Mouse (Mus musculus) kidney, adult 9 months (tissue): ENCODE measurements at regions not wholly inside any gene's neighbourhood (a gene's known extent, or its start where the extent isn't known, plus 50 kb on each side); places are given as distances from the start of the nearest gene placed in this dataset.
A peak's percentile ranks its signal among the peaks of the same experiment; 100 is the strongest.

Experiments
- DNase-seq: peaks from one replicate; pipeline ENCODE4 v3.0.0; 2022

GRCm38 (mm10) chr1:78050231-78050630 is 146.7 kb downstream of the Pax3 start:
- DNase-seq: no peak

- DNase-seq: no peak
Measured at GRCm38 (mm10) chr1:78032336-78032735, 164.6 kb downstream of the Pax3 start.

GRCm38 (mm10) chr1:78021766-78022165 is 175.2 kb downstream of the Pax3 start:
- no peak for DNase-seq

GRCm38 (mm10) chr1:78021014-78021413 is 175.9 kb downstream of the Pax3 start:
- no peak for DNase-seq

GRCm38 (mm10) chr1:78017949-78018617 is 178.9 kb downstream of the Pax3 start:
- no peak for DNase-seq

- no peak for DNase-seq
Measured at GRCm38 (mm10) chr1:78016541-78017267, 180.2 kb downstream of the Pax3 start.

- DNase-seq: no peak
Measured at GRCm38 (mm10) chr1:78015999-78016398, 180.9 kb downstream of the Pax3 start.

- DNase-seq: no peak
Measured at GRCm38 (mm10) chr1:78013396-78013795, 183.5 kb downstream of the Pax3 start.

- peak; percentile 41 for DNase-seq
Measured at GRCm38 (mm10) chr1:78008811-78009410, 188.0 kb downstream of the Pax3 start.

GRCm38 (mm10) chr1:78004376-78004775 is 192.6 kb downstream of the Pax3 start:
- DNase-seq: no peak

- DNase-seq: no peak
Measured at GRCm38 (mm10) chr1:77998727-77999126, 198.2 kb downstream of the Pax3 start.

- no peak for DNase-seq
Measured at GRCm38 (mm10) chr1:77981528-77981927, 215.4 kb downstream of the Pax3 start.

GRCm38 (mm10) chr1:77978696-77979095 is 218.2 kb downstream of the Pax3 start:
- DNase-seq: peak; percentile 64

- no peak for DNase-seq
Measured at GRCm38 (mm10) chr1:77975941-77976340, 221.0 kb downstream of the Pax3 start.

GRCm38 (mm10) chr1:77972301-77972717 is 224.6 kb downstream of the Pax3 start:
- DNase-seq: peak; percentile 52

- peak; percentile 82 for DNase-seq
Measured at GRCm38 (mm10) chr1:77964656-77965335, 232.1 kb downstream of the Pax3 start.

- no peak for DNase-seq
Measured at GRCm38 (mm10) chr1:77959309-77959708, 237.6 kb downstream of the Pax3 start.

GRCm38 (mm10) chr1:77957156-77957767 is 239.7 kb downstream of the Pax3 start:
- DNase-seq: no peak

GRCm38 (mm10) chr1:77947894-77948293 is 249.0 kb downstream of the Pax3 start:
- DNase-seq: no peak

GRCm38 (mm10) chr1:77944327-77944645 is 252.6 kb downstream of the Pax3 start:
- DNase-seq: no peak

GRCm38 (mm10) chr1:77943633-77944326 is 253.2 kb downstream of the Pax3 start:
- no peak for DNase-seq

GRCm38 (mm10) chr1:77943101-77943500 is 253.8 kb downstream of the Pax3 start:
- DNase-seq: peak; percentile 32
